Mouse (Mus musculus) kidney, adult 8-10 months (tissue): ENCODE measurements around the gene Nmb.

ENCODE experiments used
- DNase-seq, 2 experiments: peaks; one replicate each; pipeline ENCODE4 v3.0.0; 2022

Nmb gene

DNA sequence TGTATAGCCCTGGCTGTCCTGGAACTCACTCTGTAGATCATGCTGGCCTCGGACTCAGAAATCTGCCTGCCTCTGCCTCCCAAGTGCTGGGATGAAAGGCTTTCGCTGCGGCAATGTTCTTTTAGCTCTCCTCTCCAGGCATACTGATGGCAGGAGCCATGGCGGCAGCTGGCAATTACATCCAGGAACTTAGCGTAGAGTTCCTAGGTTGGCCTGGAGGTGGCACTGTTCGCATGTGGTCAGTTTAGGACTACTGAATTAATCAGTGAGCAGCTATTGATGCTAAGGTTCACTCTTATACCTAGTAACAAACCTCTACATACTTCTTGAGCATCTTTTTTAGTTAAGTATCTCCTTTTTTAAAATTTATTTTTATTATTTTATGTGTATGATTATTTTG, 47.7 kb downstream of the Nmb start:
- peak; percentile 80 to 91 for DNase-seq

DNA sequence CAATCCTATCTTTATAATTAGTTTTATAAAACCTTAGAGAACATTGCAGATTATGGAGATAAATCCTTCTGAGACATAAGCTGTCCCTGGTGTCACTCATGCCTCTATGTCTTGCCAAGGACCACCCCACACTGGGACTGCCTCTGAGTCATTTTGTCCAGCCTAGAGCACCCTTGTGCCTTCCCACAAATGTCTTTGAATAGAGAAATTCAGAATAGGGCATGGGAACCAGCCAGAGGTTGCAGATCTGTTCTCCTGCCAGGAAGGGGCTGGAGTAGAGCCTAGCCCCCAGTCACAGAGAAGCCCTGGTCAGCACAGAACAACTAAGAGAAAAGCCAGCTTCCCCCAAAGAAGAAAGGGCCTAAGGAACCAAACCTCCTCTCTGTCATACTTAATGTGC, 49.6 kb downstream of the Nmb start:
- no peak for DNase-seq

DNA sequence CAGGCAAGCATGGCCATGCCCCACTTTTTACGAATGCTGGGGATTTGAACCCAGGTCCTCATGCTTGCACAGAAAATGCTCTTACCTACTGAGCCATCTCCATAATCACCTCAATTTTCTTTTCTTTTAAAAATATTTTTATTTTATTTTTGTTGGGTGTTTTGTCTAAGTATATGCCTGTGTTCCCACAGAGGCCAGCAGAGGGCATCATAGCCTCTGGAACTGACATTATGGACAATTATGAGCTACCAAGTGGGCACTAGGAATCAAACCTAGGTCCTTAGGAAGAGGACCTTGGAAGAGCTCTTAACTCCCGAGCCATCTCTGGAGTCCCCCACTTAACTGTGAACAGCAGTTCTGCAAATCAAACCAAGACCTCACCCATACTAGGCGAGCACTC, 51.7 kb downstream of the Nmb start:
- DNase-seq: no peak
